Mouse (Mus musculus) kidney, adult 2 months (tissue): Measurements from ENCODE around the gene Srsf7.

Experiments
- CTCF ChIP-seq: fragments of 200-500 bp; conservative IDR thresholded peaks from 2 replicates; pipeline ENCODE4 v1.5.1; 2011; ENCODE audit warnings: low read depth, mild to moderate bottlenecking, control low read depth, low read length, moderate library complexity, mixed read lengths; ENCODE audit not compliant: insufficient read depth, insufficient read length
- POLR2A ChIP-seq: fragments of 200-500 bp; IDR thresholded peaks from one replicate; pipeline ENCODE4 v1.6.1; 2011; ENCODE audit warnings: low read depth, low read length, control low read depth

DNA sequence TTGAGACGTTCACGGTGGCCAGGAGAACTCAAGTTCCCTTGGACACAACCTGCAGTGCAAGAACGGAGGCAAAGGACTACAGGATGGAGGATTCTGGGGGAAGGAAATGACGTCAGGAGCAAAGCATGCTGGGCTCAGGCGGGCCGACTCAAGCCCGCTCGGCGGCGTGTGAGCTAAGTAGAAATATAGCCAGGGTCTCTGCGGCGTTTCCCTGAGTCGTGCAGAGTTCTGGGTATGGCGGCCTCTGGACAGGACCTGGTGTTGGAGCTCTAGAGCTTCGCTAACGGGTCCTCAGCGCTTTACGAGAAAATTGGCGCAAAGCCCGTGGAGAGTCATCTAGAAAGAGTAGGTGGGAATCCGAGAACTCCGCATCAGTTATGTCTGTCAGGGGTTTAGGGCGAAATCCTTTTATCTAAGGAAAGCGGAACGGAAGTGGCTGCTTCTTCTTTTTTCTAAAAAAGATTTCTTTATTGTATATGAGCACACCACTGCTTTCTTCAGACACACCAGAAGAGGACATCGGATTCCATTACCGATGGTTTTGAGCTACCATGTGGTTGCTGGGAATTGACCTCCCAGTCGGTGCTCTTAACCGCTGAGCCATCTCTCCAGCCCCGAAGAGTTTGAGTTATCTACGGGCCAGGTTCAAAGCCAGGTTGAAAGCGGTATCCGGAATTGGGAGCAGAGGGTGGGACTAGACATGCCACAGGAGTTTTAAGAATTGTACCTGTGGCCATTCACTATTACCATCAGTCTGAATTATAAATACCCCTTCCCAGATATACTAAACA is 17.4 kb upstream of the Srsf7 start, which contains the start of gene Gemin6:
- TF ChIP-seq CTCF (no peak), POLR2A (no peak)
